In the genomic region with DNA sequence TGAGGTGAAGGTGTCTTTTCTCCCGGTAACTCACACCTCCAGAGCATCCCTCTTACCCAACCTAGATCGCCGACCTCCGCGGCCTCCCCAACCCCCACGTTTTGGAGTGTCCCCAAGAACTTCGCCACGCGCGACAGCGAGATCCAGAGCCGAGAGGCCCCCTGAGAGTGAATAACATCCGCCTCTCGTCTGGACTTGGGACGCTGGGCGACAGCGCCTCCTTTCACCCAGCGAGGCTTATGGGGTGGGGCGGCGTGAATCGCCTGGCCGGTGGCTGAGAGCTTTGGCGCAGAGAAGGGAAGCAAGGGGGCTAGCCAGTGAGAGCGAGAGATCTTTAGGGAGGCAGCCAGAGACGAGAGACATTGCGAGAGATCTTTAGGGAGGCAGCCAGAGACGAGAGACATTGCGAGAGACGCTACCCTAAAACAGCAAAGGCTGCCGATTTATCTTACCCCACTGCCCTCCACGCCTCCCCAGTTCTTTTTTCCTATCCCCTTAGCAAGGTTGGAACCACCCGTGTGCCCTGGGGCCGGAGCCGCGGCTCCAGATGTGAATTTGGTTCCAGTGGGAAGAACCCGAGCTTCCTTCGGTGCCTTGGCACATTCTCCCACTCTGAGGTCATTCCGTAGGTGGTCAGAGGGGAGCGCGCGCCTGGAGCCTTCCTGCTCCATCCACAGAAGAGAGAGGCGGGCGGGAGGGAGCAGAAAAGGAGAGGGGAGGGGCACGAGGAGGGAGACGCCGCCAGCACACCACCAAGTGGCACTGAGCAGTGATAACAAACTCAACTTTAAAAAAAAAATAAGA, we compare ENCODE assay signal across 8 mouse cellular contexts. TPM values are rescaled to one million over a fixed set of nuclear protein-coding genes. Genes with fewer than 3 reads are reported as not detected.
DNase-seq lines count a peak whose midpoint lies in the region; ATAC-seq lines count a peak whose summit lies in the region.

No protein-coding gene starts in this region.

- ATAC-seq in hindbrain, embryonic 12.5 days (ENCODE audit: low FRiP score): no peak

- WGBS in hindbrain, embryonic 12.5 days: under 1% methylated on average over 46 of the region's 46 CpGs

- peak overlapping the region; percentile 89 for H3K4me2 ChIP-seq in hindbrain, embryonic 12.5 days (replicated peaks)

- H3K9me3 ChIP-seq in hindbrain, embryonic 12.5 days (replicated peaks): no peaks in the 10 kb centered on the region

- H3K27me3 ChIP-seq in hindbrain, embryonic 12.5 days: peaks cover 3% of the 10 kb centered on the region; the same call in 1 of the 2 replicates

- H3K9ac ChIP-seq in hindbrain, embryonic 12.5 days: peak overlapping the region; percentile 82

- H3K4me3 ChIP-seq in hindbrain, embryonic 12.5 days: peak overlapping the region; percentile 95

- peak; percentile 20 for DNase-seq in T-cell, adult 2 months (ENCODE audit: low spot score)
- DNase-seq in cerebellum, adult 9-11 months: peak; percentile 72
- DNase-seq in frontal cortex, postnatal 14 days (ENCODE audit: low spot score in 2 of 2): peak; percentile 46 to 53
- DNase-seq in layer of hippocampus, postnatal 14 days (ENCODE audit: low spot score in 2 of 2): peak; percentile 43 to 68
- DNase-seq in lung, postnatal 36 days: peak; percentile 84
- peak; percentile 64 for DNase-seq in right cerebral cortex, postnatal 14 days
- no peak for DNase-seq in c-Kit-positive CD71-positive TER-119-positive erythroid progenitor cells, embryonic 14.5 days (ENCODE audit: low spot score)

- no peaks in the 10 kb centered on the region for H3K36me3 ChIP-seq in hindbrain, embryonic 12.5 days

- H3K4me1 ChIP-seq in hindbrain, embryonic 12.5 days: peaks cover 40% of the 10 kb centered on the region

- peak overlapping the region; percentile 95 for H3K27ac ChIP-seq in hindbrain, embryonic 12.5 days

RNA-seq across cellular contexts. Expression of a gene that starts 3.7 kb away (rescaled TPM):
- polyA plus RNA-seq in hindbrain, embryonic 12.5 days (2016; fragmentation: Nextera tagmentation; extraction: Ambion mirVana): 4.7 and 4.8 TPM in 2 replicates
- 1 to 10 TPM; 8.5 to 9.4 TPM for total RNA-seq in layer of hippocampus, postnatal 14 days (2021)

RNA-seq across cellular contexts. Expression of a gene that starts 54.5 kb away (rescaled TPM):
- 133 and 134 TPM in 2 replicates for polyA plus RNA-seq in hindbrain, embryonic 12.5 days (2016; fragmentation: Nextera tagmentation; extraction: Ambion mirVana)
- 100 to 1,000 TPM; 147 to 150 TPM for total RNA-seq in layer of hippocampus, postnatal 14 days (2021)

RNA-seq across cellular contexts. Expression of a gene that starts 54.7 kb away (rescaled TPM):
- polyA plus RNA-seq in hindbrain, embryonic 12.5 days (2016; fragmentation: Nextera tagmentation; extraction: Ambion mirVana): 23.9 and 26.8 TPM in 2 replicates
- total RNA-seq in layer of hippocampus, postnatal 14 days (2021): 10 to 100 TPM; 41.0 to 41.1 TPM
